Mouse (Mus musculus): ENCODE measurements around the gene Tom1. TPM values are rescaled to one million over a fixed set of nuclear protein-coding genes. Genes with fewer than 3 reads are reported as not detected.

Gene Tom1
- total and polyA plus RNA-seq, 3 experiments = 18.0 to 32.6 TPM; not detected in 1

- TF ChIP-seq TAL1 (IDR thresholded peaks at IDR 0.05; ENCODE audit: low read length) = no peak
- TF ChIP-seq BHLHE40 (IDR thresholded peaks at IDR 0.05; ENCODE audit: borderline replicate concordance, low read depth, low read length) = no peak
- TF ChIP-seq ZC3H11A (IDR thresholded peaks at IDR 0.05; ENCODE audit: low read depth, low read length) = no peak
- TF ChIP-seq MAFK (IDR thresholded peaks at IDR 0.05; ENCODE audit: borderline replicate concordance, low read depth, low read length) = peak; percentile 99
- peak; percentile 97 for TF ChIP-seq GABPA (IDR thresholded peaks at IDR 0.05; ENCODE audit: low read depth, low read length)
- TF ChIP-seq POLR2AphosphoS5 (IDR thresholded peaks at IDR 0.05; ENCODE audit: borderline replicate concordance, low read depth, low read length) = no peak
- no peak for TF ChIP-seq CTCF (IDR thresholded peaks at IDR 0.05 in 2 of 3, conservative IDR thresholded peaks at IDR 0.05 in 1 of 3; ENCODE audit: control insufficient read depth in 1 of 3, insufficient read depth in 1 of 3, low read depth in 2 of 3, low read length in 3 of 3, poor library complexity in 1 of 3, severe bottlenecking in 1 of 3)
- TF ChIP-seq RCOR1 (IDR thresholded peaks at IDR 0.05; ENCODE audit: low read depth, low read length) = peak; percentile 78
- TF ChIP-seq MAZ (IDR thresholded peaks at IDR 0.05; ENCODE audit: low read depth, low read length) = peak; percentile 99
- TF ChIP-seq E2F4 (IDR thresholded peaks at IDR 0.05; ENCODE audit: borderline replicate concordance, low read depth, low read length) = no peak
- no peak for TF ChIP-seq ZMIZ1 (IDR thresholded peaks at IDR 0.05; ENCODE audit: low read depth, low read length)
- TF ChIP-seq ZKSCAN1 (IDR thresholded peaks at IDR 0.05; ENCODE audit: low read depth, low read length) = no peak
- TF ChIP-seq RAD21 (IDR thresholded peaks at IDR 0.05; ENCODE audit: low read depth, low read length) = no peak
- no peak for TF ChIP-seq NRF1 (IDR thresholded peaks at IDR 0.05; ENCODE audit: insufficient read depth, low read depth, low read length, poor library complexity, severe bottlenecking)
- no peak for TF ChIP-seq USF2 (IDR thresholded peaks at IDR 0.05; ENCODE audit: borderline replicate concordance in 1 of 2, insufficient read depth in 1 of 2, low read depth in 1 of 2, low read length in 2 of 2)
Observed at GRCm38 (mm10) chr8:75088989-75089881, 55.7 kb downstream of the Tom1 start (continued).

GRCm38 (mm10) chr8:75090781-75091365 lies 57.4 kb downstream of the Tom1 start:
- no peak for DNase-seq (ENCODE audit: low read depth, low spot score)
- no peaks in the 10 kb centered on the region for H3K9me3 ChIP-seq (replicated peaks; ENCODE audit: insufficient read depth, low read length)
- H3K79me2 ChIP-seq (ENCODE audit: control insufficient read depth, insufficient read depth, low read length, poor library complexity) = peaks cover 9% of the 10 kb centered on the region
- no peaks in the 10 kb centered on the region for H3K27me3 ChIP-seq (ENCODE audit: control insufficient read depth in 1 of 2, insufficient read depth in 2 of 2, low read length in 2 of 2)
- peaks cover 16 to 40% of the 10 kb centered on the region in 2 experiments for H3K4me1 ChIP-seq (ENCODE audit: control insufficient read depth in 1 of 2, insufficient read depth in 2 of 2, low read length in 2 of 2)
- peaks cover 0 to 37% of the 10 kb centered on the region in 2 experiments; a peak in 3 of 4 replicates for H3K36me3 ChIP-seq (ENCODE audit: control insufficient read depth in 1 of 2, insufficient read depth in 2 of 2, low read length in 2 of 2)
- no peak overlapping the region for H3K9ac ChIP-seq (ENCODE audit: control insufficient read depth, low read depth, low read length, poor library complexity, severe bottlenecking)
- no peak overlapping the region for H3K4me3 ChIP-seq (ENCODE audit: control insufficient read depth in 1 of 2, insufficient read depth in 1 of 2, low read depth in 2 of 2, low read length in 2 of 2)
- H3K27ac ChIP-seq (ENCODE audit: control insufficient read depth, low read depth, low read length) = no peak overlapping the region
- TF ChIP-seq SMC3 (IDR thresholded peaks at IDR 0.05; ENCODE audit: low read depth, low read length) = no peak
- no peak for TF ChIP-seq TAL1 (IDR thresholded peaks at IDR 0.05; ENCODE audit: low read length)
- TF ChIP-seq MYC (IDR thresholded peaks at IDR 0.05; ENCODE audit: low read depth, low read length) = no peak
- no peak for TF ChIP-seq NELFE (IDR thresholded peaks at IDR 0.05; ENCODE audit: low read depth, low read length)
- TF ChIP-seq KAT2A (conservative IDR thresholded peaks at IDR 0.05; ENCODE audit: low read depth, low read length) = no peak
- no peak for TF ChIP-seq POLR2AphosphoS5 (IDR thresholded peaks at IDR 0.05; ENCODE audit: borderline replicate concordance, low read depth, low read length)

Data from MEL (cell line).